Mouse (Mus musculus): ENCODE data around the gene Slc37a1. TPM values are rescaled to one million over a fixed set of nuclear protein-coding genes. Genes with fewer than 3 reads are reported as not detected.

Slc37a1 gene
- polyA plus RNA-seq, 1 experiment from 2014 or later, result 1.8 TPM

- Histone ChIP-seq H3K9ac (replicated peaks; ENCODE audit: low read length) (no peak overlapping the region), H3K4me2 (ENCODE audit: low read depth, low read length) (no peak overlapping the region), H3K27ac (replicated peaks; ENCODE audit: low read depth, low read length) (no peak overlapping the region), H3K4me3 (ENCODE audit: low read depth, low read length) (no peak overlapping the region), H3K36me3 (replicated peaks; ENCODE audit: control insufficient read depth, insufficient read depth, low read depth, low read length) (no peaks in the 10 kb centered on the region), H3K9me3 (replicated peaks; ENCODE audit: control insufficient read depth, low read length) (no peaks in the 10 kb centered on the region), H3K27me3 (ENCODE audit: control insufficient read depth, insufficient read depth, low read length) (no peaks in the 10 kb centered on the region), H3K4me1 (ENCODE audit: control insufficient read depth, insufficient read depth, low read length) (no peaks in the 10 kb centered on the region)
- DNase-seq (ENCODE audit: low spot score) (no peak), ATAC-seq (replicated peaks; ENCODE audit: insufficient number of reproducible peaks, low FRiP score, low TSS enrichment, low read depth) (no peak)
- WGBS, result 53% methylated on average over 7 of the region's 7 CpGs
Observed at GRCm38 (mm10) chr17:31288999-31289726, 2.6 kb downstream of the Slc37a1 start.

DNA sequence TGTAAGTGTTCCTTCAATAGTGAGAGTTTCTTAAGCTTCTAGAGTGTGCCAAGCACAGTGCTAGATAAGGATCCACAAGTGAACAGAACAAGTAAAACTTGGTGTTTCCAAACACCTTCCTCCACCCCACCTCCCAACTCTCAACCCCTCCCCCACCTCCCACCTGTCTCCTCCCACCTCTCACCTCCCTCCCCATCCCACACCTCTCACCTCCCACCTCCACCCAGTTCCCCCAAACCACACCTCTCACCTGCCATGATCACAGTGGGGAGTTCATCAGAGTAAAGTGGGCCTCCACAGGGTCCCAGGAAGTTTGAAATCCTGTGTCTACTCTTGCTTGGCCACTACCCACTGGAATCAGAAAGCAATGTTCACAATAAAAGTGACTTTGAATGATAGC lies 3.7 kb downstream of the Slc37a1 start:
- H3K9me3 ChIP-seq (replicated peaks; ENCODE audit: control insufficient read depth, low read length), result no peaks in the 10 kb centered on the region
- ATAC-seq (replicated peaks; ENCODE audit: insufficient number of reproducible peaks, low FRiP score, low TSS enrichment, low read depth), result no peak
- no peaks in the 10 kb centered on the region for H3K27me3 ChIP-seq (ENCODE audit: control insufficient read depth, insufficient read depth, low read length)
- no peaks in the 10 kb centered on the region for H3K36me3 ChIP-seq (replicated peaks; ENCODE audit: control insufficient read depth, insufficient read depth, low read depth, low read length)
- no peaks in the 10 kb centered on the region for H3K4me1 ChIP-seq (ENCODE audit: control insufficient read depth, insufficient read depth, low read length)
- H3K9ac ChIP-seq (replicated peaks; ENCODE audit: low read length), result no peak overlapping the region
- H3K27ac ChIP-seq (replicated peaks; ENCODE audit: low read depth, low read length), result no peak overlapping the region
- no peak overlapping the region for H3K4me3 ChIP-seq (ENCODE audit: low read depth, low read length)
- no peak for DNase-seq (ENCODE audit: low spot score)
- no peak overlapping the region for H3K4me2 ChIP-seq (ENCODE audit: low read depth, low read length)

DNA sequence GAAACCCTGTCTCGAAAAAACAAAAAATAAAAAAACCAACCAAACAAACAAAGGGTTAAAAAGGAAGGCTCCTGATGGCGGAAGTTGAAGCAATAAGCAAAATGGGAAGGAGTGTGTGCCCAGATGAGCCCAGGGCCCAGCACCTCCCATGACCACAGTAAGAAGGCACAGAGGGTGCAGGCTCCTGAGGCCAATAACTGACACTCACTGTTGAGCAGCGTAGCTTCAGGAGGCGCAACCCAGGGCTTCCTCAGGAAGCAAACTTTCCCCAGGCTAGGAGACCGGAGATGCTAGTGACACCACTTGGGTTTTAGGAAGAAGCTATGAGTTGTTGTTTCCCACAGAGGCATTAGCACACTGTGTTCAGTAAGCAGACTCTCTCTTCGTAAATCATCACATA lies 4.3 kb downstream of the Slc37a1 start:
- Histone ChIP-seq H3K9me3 (replicated peaks; ENCODE audit: control insufficient read depth, low read length) (no peaks in the 10 kb centered on the region), H3K4me3 (ENCODE audit: low read depth, low read length) (no peak overlapping the region), H3K9ac (replicated peaks; ENCODE audit: low read length) (no peak overlapping the region), H3K27me3 (ENCODE audit: control insufficient read depth, insufficient read depth, low read length) (peaks cover 4% of the 10 kb centered on the region), H3K4me2 (ENCODE audit: low read depth, low read length) (no peak overlapping the region), H3K4me1 (ENCODE audit: control insufficient read depth, insufficient read depth, low read length) (no peaks in the 10 kb centered on the region), H3K27ac (replicated peaks; ENCODE audit: low read depth, low read length) (no peak overlapping the region), H3K36me3 (replicated peaks; ENCODE audit: control insufficient read depth, insufficient read depth, low read depth, low read length) (no peaks in the 10 kb centered on the region)
- DNase-seq (ENCODE audit: low spot score) (no peak), ATAC-seq (replicated peaks; ENCODE audit: insufficient number of reproducible peaks, low FRiP score, low TSS enrichment, low read depth) (no peak)
- 70% methylated on average over 6 of the region's 6 CpGs for WGBS

DNA sequence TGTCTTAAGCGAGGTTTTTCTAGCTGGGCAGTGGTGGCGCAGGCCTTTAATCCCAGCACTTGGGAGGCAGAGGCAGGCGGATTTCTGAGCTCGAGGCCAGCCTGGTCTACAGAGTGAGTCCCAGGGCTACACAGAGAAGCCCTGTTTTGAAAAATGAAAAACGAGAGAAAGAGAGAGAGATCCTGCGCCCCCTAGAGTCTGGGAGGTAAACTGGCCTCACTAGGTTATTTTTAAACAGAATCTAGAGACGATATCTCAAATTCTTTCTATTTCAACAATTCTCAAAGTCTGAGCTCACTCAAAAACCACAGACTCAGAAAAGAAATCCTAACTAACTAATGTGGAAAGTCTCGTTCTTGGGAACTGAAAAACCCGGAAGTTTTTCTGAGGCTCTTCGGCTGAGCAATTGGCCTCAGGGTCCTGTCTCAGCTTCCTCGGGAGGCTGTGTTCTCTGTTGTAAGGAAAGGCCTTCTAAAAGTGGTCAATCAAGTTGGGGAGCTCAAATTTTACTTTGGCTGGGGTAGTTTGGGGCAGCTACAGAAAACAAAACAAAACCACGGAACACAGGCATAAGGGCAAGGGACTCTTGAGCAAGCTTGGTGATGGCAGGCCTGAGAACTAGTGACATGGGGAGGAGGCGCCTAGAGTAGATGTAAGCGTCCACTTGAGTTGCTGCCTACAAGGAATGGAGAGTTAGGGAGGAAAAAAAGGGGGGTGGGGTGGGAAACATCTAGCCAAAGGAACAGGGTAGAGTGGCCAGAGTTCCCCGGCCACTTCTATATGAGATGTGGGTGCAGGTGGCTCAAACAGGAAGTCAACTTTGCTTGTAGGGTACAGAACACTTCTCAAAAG lies 8.0 kb downstream of the Slc37a1 start:
- Histone ChIP-seq H3K9ac (replicated peaks; ENCODE audit: low read length) (no peak overlapping the region), H3K4me2 (ENCODE audit: low read depth, low read length) (no peak overlapping the region), H3K4me1 (ENCODE audit: control insufficient read depth, insufficient read depth, low read length) (no peaks in the 10 kb centered on the region), H3K36me3 (replicated peaks; ENCODE audit: control insufficient read depth, insufficient read depth, low read depth, low read length) (no peaks in the 10 kb centered on the region), H3K4me3 (ENCODE audit: low read depth, low read length) (no peak overlapping the region), H3K27me3 (ENCODE audit: control insufficient read depth, insufficient read depth, low read length) (peaks cover 14% of the 10 kb centered on the region), H3K9me3 (replicated peaks; ENCODE audit: control insufficient read depth, low read length) (no peaks in the 10 kb centered on the region), H3K27ac (replicated peaks; ENCODE audit: low read depth, low read length) (no peak overlapping the region)
- no peak for DNase-seq (ENCODE audit: low spot score)
- ATAC-seq (replicated peaks; ENCODE audit: insufficient number of reproducible peaks, low FRiP score, low TSS enrichment, low read depth), result no peak
- WGBS, result 83% methylated on average over 15 of the region's 15 CpGs

DNA sequence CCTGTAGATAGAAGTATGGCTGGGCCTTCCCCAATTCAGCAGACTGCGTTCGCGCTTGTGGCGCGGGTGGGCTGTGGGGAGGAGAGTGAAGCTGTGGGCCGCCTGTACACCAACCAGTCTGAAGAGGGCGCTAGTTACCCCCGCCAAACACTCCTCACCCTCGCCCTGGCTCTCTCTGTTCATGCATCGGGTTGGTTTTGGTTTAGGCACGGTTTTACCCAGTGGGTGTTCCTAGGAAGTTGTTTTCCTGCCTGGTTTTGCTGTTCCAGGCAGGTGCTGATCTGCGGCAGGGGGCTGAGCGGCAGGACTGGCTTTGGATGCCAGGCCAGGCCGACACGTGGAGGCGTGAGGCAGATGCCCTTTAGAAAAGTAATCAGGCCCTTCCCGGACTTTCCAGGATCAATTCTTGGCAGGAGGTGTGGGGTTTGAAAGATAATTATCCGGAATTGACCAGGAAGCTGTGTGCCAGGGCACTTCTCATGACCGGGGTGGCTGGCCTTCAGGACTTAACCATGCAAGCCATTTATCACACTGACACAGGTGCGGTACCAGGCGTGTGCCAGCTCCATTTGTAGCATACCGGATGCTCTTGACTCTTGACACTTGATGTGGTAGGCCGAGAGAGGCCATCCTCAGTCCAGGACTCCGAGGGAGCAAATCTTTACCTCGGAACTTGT lies 8.8 kb downstream of the Slc37a1 start:
- Histone ChIP-seq H3K4me3 (ENCODE audit: low read depth, low read length) (peak overlapping the region; percentile 50), H3K4me2 (ENCODE audit: low read depth, low read length) (peak overlapping the region; percentile 96), H3K27me3 (ENCODE audit: control insufficient read depth, insufficient read depth, low read length) (peaks cover 14% of the 10 kb centered on the region), H3K4me1 (ENCODE audit: control insufficient read depth, insufficient read depth, low read length) (no peaks in the 10 kb centered on the region), H3K27ac (replicated peaks; ENCODE audit: low read depth, low read length) (no peak overlapping the region), H3K9me3 (replicated peaks; ENCODE audit: control insufficient read depth, low read length) (no peaks in the 10 kb centered on the region), H3K36me3 (replicated peaks; ENCODE audit: control insufficient read depth, insufficient read depth, low read depth, low read length) (no peaks in the 10 kb centered on the region), H3K9ac (replicated peaks; ENCODE audit: low read length) (no peak overlapping the region)
- ATAC-seq (replicated peaks; ENCODE audit: insufficient number of reproducible peaks, low FRiP score, low TSS enrichment, low read depth) (no peak), DNase-seq (ENCODE audit: low spot score) (peak; percentile 46)
- WGBS, result 20% methylated on average over 25 of the region's 25 CpGs

DNA sequence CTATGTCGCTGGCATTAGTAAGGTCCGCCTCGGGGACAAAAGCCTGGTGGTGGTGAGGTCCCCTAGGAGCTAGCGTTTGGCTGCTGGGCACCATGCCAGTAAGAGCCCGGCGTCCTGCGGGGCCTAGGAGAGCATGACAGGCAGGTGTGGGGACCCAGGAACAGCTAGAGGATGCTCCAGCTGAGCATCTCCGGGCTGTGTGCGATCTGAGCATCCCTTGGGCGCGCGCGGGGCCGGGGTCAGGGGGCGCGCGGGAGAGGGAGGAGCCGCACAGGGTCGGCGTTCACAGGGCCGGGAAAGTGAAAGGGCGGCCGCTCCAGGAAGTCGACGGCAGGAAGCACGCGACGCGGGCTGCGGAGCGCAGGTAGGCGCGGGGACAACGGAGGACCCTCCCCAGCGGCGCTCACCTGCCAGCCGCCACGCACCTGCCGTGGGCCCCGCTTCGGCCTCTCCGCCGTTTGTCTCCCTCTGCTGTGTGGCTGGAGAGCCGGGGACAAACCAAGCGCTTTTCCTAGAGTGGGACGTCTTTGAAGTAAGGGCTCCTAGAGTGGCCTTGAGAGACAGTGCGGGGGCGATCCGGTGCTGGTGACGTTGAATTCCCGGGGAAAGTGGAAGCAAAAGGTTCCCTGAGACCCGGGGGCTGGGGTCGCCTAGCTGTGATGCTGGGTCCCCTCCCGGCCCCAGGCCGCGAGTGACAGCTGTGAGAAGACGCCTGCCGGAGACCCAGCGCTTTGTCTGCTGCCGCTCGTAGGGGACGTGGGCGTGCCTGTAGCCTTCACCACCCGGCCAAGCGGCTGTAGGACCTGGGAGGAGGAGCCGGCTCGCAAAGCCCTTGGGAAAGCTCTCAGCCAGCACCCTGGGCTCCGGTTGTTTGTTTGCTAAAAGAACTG lies 9.5 kb downstream of the Slc37a1 start:
- ATAC-seq (replicated peaks; ENCODE audit: insufficient number of reproducible peaks, low FRiP score, low TSS enrichment, low read depth) (peak; percentile 74), DNase-seq (ENCODE audit: low spot score) (peak; percentile 66)
- Histone ChIP-seq H3K27me3 (ENCODE audit: control insufficient read depth, insufficient read depth, low read length) (peaks cover 14% of the 10 kb centered on the region), H3K4me2 (ENCODE audit: low read depth, low read length) (peak overlapping the region; percentile 96), H3K9me3 (replicated peaks; ENCODE audit: control insufficient read depth, low read length) (no peaks in the 10 kb centered on the region), H3K36me3 (replicated peaks; ENCODE audit: control insufficient read depth, insufficient read depth, low read depth, low read length) (no peaks in the 10 kb centered on the region), H3K27ac (replicated peaks; ENCODE audit: low read depth, low read length) (0 out of 2 replicates have a peak overlapping the region, but pooled peaks have one; percentile 28), H3K4me3 (ENCODE audit: low read depth, low read length) (peak overlapping the region; percentile 50), H3K9ac (replicated peaks; ENCODE audit: low read length) (peak overlapping the region; percentile 67), H3K4me1 (ENCODE audit: control insufficient read depth, insufficient read depth, low read length) (no peaks in the 10 kb centered on the region)
- 1% methylated on average over 66 of the region's 68 CpGs for WGBS

DNA sequence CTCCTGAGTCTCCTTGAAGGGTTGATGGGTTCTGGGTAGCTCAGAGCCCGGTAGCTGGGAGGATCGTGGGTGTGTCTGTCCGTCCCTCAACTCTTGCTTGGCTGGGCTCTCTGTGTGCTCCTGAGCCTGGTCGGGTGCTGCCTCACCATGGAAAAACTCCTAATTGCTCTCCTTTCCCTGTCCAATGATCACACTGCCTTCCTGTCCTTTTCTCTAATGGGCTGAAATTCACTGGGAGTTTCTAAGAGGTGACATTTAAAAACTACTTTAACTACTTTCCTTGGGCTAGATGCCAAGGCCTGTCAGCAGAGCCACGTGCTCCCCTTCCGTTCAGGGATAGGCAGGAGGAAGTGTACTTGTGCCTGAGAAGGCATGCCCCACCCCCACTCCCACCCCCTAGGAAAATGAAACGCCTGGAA lies 10.9 kb downstream of the Slc37a1 start:
- Histone ChIP-seq H3K27ac (replicated peaks; ENCODE audit: low read depth, low read length) (no peak overlapping the region), H3K9me3 (replicated peaks; ENCODE audit: control insufficient read depth, low read length) (no peaks in the 10 kb centered on the region), H3K9ac (replicated peaks; ENCODE audit: low read length) (no peak overlapping the region), H3K36me3 (replicated peaks; ENCODE audit: control insufficient read depth, insufficient read depth, low read depth, low read length) (no peaks in the 10 kb centered on the region), H3K27me3 (ENCODE audit: control insufficient read depth, insufficient read depth, low read length) (peaks cover 14% of the 10 kb centered on the region), H3K4me1 (ENCODE audit: control insufficient read depth, insufficient read depth, low read length) (no peaks in the 10 kb centered on the region), H3K4me2 (ENCODE audit: low read depth, low read length) (no peak overlapping the region), H3K4me3 (ENCODE audit: low read depth, low read length) (no peak overlapping the region)
- ATAC-seq (replicated peaks; ENCODE audit: insufficient number of reproducible peaks, low FRiP score, low TSS enrichment, low read depth) (no peak), DNase-seq (ENCODE audit: low spot score) (no peak)
- 21% methylated on average over 7 of the region's 7 CpGs for WGBS
